ENCODE assay signal across 8 mouse cellular contexts in genomic region chr6:93223610-93224550, GRCm38 (mm10).
DNase-seq lines count a peak whose midpoint lies in the region; ATAC-seq lines count a peak whose summit lies in the region.

No protein-coding gene starts in this region.

- peak; percentile 42 for DNase-seq in adipocyte (ENCODE audit: low spot score)
- DNase-seq in embryo, embryonic 10 days (ENCODE audit: low spot score) = peak; percentile 67
- peak; percentile 36 to 66 for DNase-seq in lung, postnatal 4 days
- DNase-seq in yolk sac, embryonic 10.5 days (ENCODE audit: low spot score) = peak; percentile 56
- DNase-seq in cerebellum, postnatal 25 days = no peak
- no peak for DNase-seq in urinary bladder, postnatal 25 days (ENCODE audit: low spot score)
- no peak for DNase-seq in heart, adult 11 months

- no peaks in the 10 kb centered on the region for H3K27me3 ChIP-seq in intestine, embryonic 15.5 days (replicated peaks)

- ATAC-seq in intestine, embryonic 15.5 days = peak; percentile 84

- H3K4me2 ChIP-seq in intestine, embryonic 15.5 days (replicated peaks) = no peak overlapping the region

- H3K27ac ChIP-seq in intestine, embryonic 15.5 days = peak overlapping the region; percentile 58

- no peak overlapping the region for H3K9ac ChIP-seq in intestine, embryonic 15.5 days

- no peak overlapping the region for H3K4me3 ChIP-seq in intestine, embryonic 15.5 days (replicated peaks)

- WGBS in intestine, embryonic 15.5 days = 19% methylated on average over 8 of the region's 8 CpGs

- no peaks in the 10 kb centered on the region for H3K36me3 ChIP-seq in intestine, embryonic 15.5 days

- H3K9me3 ChIP-seq in intestine, embryonic 15.5 days = no peaks in the 10 kb centered on the region

- peaks cover 11% of the 10 kb centered on the region for H3K4me1 ChIP-seq in intestine, embryonic 15.5 days (replicated peaks)

Comparison
In these comparisons a context has a peak if more than half of its experiments do, and no peak if none do; other contexts are left out.
1. DNase-seq: peak in adipocyte (single experiment), embryo, embryonic 10 days (single experiment), lung, postnatal 4 days (2 of 2) and yolk sac, embryonic 10.5 days (single experiment); none in cerebellum, postnatal 25 days (0 of 2), urinary bladder, postnatal 25 days (single experiment) and heart, adult 11 months (single experiment).